In the genomic region with DNA sequence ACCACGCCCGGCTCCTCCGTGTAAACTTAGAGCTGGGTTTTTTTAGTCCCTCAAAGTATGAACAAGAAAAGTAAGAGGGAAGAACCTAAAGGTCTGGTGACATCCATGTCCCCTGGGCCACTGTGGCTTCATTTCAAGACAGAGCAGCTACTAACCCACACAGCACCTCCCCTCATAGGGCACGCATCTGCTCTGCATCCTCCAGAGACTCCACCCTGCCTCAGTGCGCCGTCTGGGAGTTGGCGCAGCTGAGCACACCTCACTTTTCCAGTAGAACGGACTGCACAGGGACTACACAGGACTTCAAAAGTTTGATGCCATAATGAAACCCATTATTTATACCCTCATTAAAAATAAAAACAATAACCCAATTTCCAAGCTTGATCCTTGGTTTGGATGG, we compare ENCODE assay signal across 23 mouse cellular contexts.
DNase-seq lines count a peak whose midpoint lies in the region; ATAC-seq and TF ChIP-seq lines count a peak whose summit lies in the region.
"Had no signal": no experiment of that assay in that cellular context is flagged by ENCODE, and none has a peak within 500 bp of the region (broad histone marks: within the 10 kb centered on the region; RNA-seq: fewer than 3 reads in every experiment).

No protein-coding gene starts in this region.

- WGBS in heart, embryonic 10.5 days, result 94% methylated on average over 8 of the region's 8 CpGs
- WGBS in limb, embryonic 12.5 days, result 88% methylated on average over 8 of the region's 8 CpGs
- 97% methylated on average over 8 of the region's 8 CpGs for WGBS in limb, embryonic 10.5 days
- 86% methylated on average over 8 of the region's 8 CpGs for WGBS in neural tube, embryonic 15.5 days

- TF ChIP-seq EP300 in CH12.LX (IDR thresholded peaks at IDR 0.05; ENCODE audit: low read length), result no peak

- no peak overlapping the region for H3K27ac ChIP-seq in heart, embryonic 10.5 days
- 0 out of 2 replicates have a peak overlapping the region, but pooled peaks have one; percentile 29 for H3K27ac ChIP-seq in limb, embryonic 12.5 days
- no peak overlapping the region for H3K27ac ChIP-seq in limb, embryonic 10.5 days
- no peak overlapping the region for H3K27ac ChIP-seq in CH12.LX (ENCODE audit: insufficient read depth, low read depth)
- H3K27ac ChIP-seq in neural tube, embryonic 15.5 days (replicated peaks), result peak overlapping the region; percentile 56; the same call in 1 of the 2 replicates
- H3K27ac ChIP-seq: embryonic facial prominence, embryonic 15.5 days; gastrocnemius, adult 2 months; heart, embryonic 15.5 days had no signal

- H3K79me2 ChIP-seq in CH12.LX (replicated peaks; ENCODE audit: control insufficient read depth, extremely low read depth, insufficient read depth, poor library complexity, severe bottlenecking), result no peaks in the 10 kb centered on the region

- H3K9ac ChIP-seq in limb, embryonic 12.5 days (replicated peaks), result no peak overlapping the region
- no peak overlapping the region for H3K9ac ChIP-seq in CH12.LX (ENCODE audit: insufficient read depth, low read depth)
- H3K9ac ChIP-seq in neural tube, embryonic 15.5 days (replicated peaks), result no peak overlapping the region
- H3K9ac ChIP-seq: embryonic facial prominence, embryonic 15.5 days; heart, embryonic 15.5 days had no signal

- no peak for TF ChIP-seq POLR2A in CH12.LX (IDR thresholded peaks at IDR 0.05; ENCODE audit: low read depth, low read length)

- H3K27me3 ChIP-seq in heart, embryonic 10.5 days (ENCODE audit: insufficient read depth, poor library complexity, severe bottlenecking), result no peaks in the 10 kb centered on the region
- H3K27me3 ChIP-seq in limb, embryonic 12.5 days, result no peaks in the 10 kb centered on the region
- no peaks in the 10 kb centered on the region for H3K27me3 ChIP-seq in limb, embryonic 10.5 days (ENCODE audit: low read depth, poor library complexity, severe bottlenecking)
- H3K27me3 ChIP-seq in CH12.LX (replicated peaks), result peaks cover 4% of the 10 kb centered on the region
- H3K27me3 ChIP-seq in neural tube, embryonic 15.5 days (replicated peaks), result no peaks in the 10 kb centered on the region
- H3K27me3 ChIP-seq: embryonic facial prominence, embryonic 15.5 days; heart, embryonic 15.5 days; Patski had no signal

- H3K4me1 ChIP-seq in heart, embryonic 10.5 days, result peaks cover 70% of the 10 kb centered on the region
- peaks cover 35% of the 10 kb centered on the region for H3K4me1 ChIP-seq in limb, embryonic 12.5 days (replicated peaks)
- H3K4me1 ChIP-seq in limb, embryonic 10.5 days, result peaks cover 23% of the 10 kb centered on the region
- peaks cover 11 to 30% of the 10 kb centered on the region in 2 experiments for H3K4me1 ChIP-seq in CH12.LX (ENCODE audit: control insufficient read depth in 1 of 2, insufficient read depth in 2 of 2)
- H3K4me1 ChIP-seq in neural tube, embryonic 15.5 days, result peaks cover 19% of the 10 kb centered on the region

- H3K9me3 ChIP-seq in heart, embryonic 10.5 days, result no peaks in the 10 kb centered on the region
- H3K9me3 ChIP-seq in limb, embryonic 12.5 days, result no peaks in the 10 kb centered on the region
- no peaks in the 10 kb centered on the region for H3K9me3 ChIP-seq in limb, embryonic 10.5 days (replicated peaks)
- no peaks in the 10 kb centered on the region for H3K9me3 ChIP-seq in CH12.LX (replicated peaks; ENCODE audit: low read length)
- no peaks in the 10 kb centered on the region for H3K9me3 ChIP-seq in neural tube, embryonic 15.5 days (replicated peaks)
- H3K9me3 ChIP-seq: embryonic facial prominence, embryonic 15.5 days; forebrain, embryonic 10.5 days; heart, embryonic 15.5 days had no signal

- TF ChIP-seq RAD21 in CH12.LX (IDR thresholded peaks at IDR 0.05; ENCODE audit: low read depth, low read length), result no peak

- DNase-seq in heart, adult 11 months, result peak; percentile 82
- DNase-seq in heart, embryonic 10.5 days (ENCODE audit: low spot score), result no peak
- DNase-seq in limb, embryonic 10.5 days (ENCODE audit: low spot score), result no peak
- DNase-seq in CH12.LX (ENCODE audit: extremely low read depth), result no peak
- no peak for DNase-seq in right cerebral cortex, postnatal 25 days
- DNase-seq: adrenal gland, adult 2 months; adrenal gland, postnatal 25 days; cerebellum, adult 18-20 months; cerebellum, adult 9-11 months; cerebellum, postnatal 36 days; gastrocnemius, adult 2 months; gastrocnemius, postnatal 36 days; heart, adult 18-20 months; heart, postnatal 14 days had no signal

- dilution Hi-C loops in CH12.LX (cut with MboI; ENCODE audit: extremely low pct_ligation_motif_present, extremely low pct_unique_long_range_greater_than_20kb, low sequenced_read_pairs), result no loop called here

- ATAC-seq in limb, embryonic 12.5 days (ENCODE audit: insufficient number of reproducible peaks, insufficient read depth, low FRiP score, low TSS enrichment, low read depth), result no peak
- no peak for ATAC-seq in neural tube, embryonic 15.5 days (ENCODE audit: low FRiP score)
- ATAC-seq: forebrain, embryonic 14.5 days; Patski had no signal

- TF ChIP-seq CTCF in CH12.LX (conservative IDR thresholded peaks at IDR 0.05 in 1 of 2, IDR thresholded peaks at IDR 0.05 in 1 of 2; ENCODE audit: low read depth in 2 of 2, low read length in 2 of 2), result no peak

- H3K36me3 ChIP-seq in heart, embryonic 10.5 days, result no peaks in the 10 kb centered on the region
- H3K36me3 ChIP-seq in limb, embryonic 12.5 days, result no peaks in the 10 kb centered on the region
- no peaks in the 10 kb centered on the region for H3K36me3 ChIP-seq in limb, embryonic 10.5 days
- no peaks in the 10 kb centered on the region for H3K36me3 ChIP-seq in CH12.LX (replicated peaks in 1 of 2; ENCODE audit: control insufficient read depth in 1 of 2, insufficient read depth in 1 of 2, low read length in 1 of 2)
- H3K36me3 ChIP-seq in neural tube, embryonic 15.5 days, result no peaks in the 10 kb centered on the region
- H3K36me3 ChIP-seq: embryonic facial prominence, embryonic 15.5 days; forebrain, embryonic 10.5 days; heart, embryonic 15.5 days had no signal

- no peak overlapping the region for H3K4me3 ChIP-seq in heart, embryonic 10.5 days
- no peak overlapping the region for H3K4me3 ChIP-seq in limb, embryonic 12.5 days (replicated peaks)
- no peak overlapping the region for H3K4me3 ChIP-seq in limb, embryonic 10.5 days
- no peak overlapping the region for H3K4me3 ChIP-seq in CH12.LX (replicated peaks in 1 of 3; ENCODE audit: low read depth in 2 of 3, low read length in 2 of 3, poor library complexity in 1 of 3)
- no peak overlapping the region for H3K4me3 ChIP-seq in neural tube, embryonic 15.5 days (replicated peaks)
- H3K4me3 ChIP-seq: embryonic facial prominence, embryonic 15.5 days; erythroblast, embryonic 14.5 days; forebrain, embryonic 10.5 days; gastrocnemius, adult 2 months; heart, embryonic 15.5 days had no signal

- in situ Hi-C loops in CH12.LX (cut with MboI; ENCODE audit: low pct_ligation_motif_present, low pct_unique_long_range_greater_than_20kb, low sequenced_read_pairs), result no loop called here

- no peak overlapping the region for H3K4me2 ChIP-seq in limb, embryonic 12.5 days
- H3K4me2 ChIP-seq in CH12.LX (ENCODE audit: insufficient read depth, low read depth, poor library complexity, severe bottlenecking), result no peak overlapping the region
- H3K4me2 ChIP-seq in neural tube, embryonic 15.5 days, result no peak overlapping the region
- H3K4me2 ChIP-seq: embryonic facial prominence, embryonic 15.5 days; heart, embryonic 11.5 days; heart, embryonic 15.5 days had no signal

TF ChIP-seq in CH12.LX, 34 proteins besides CTCF, POLR2A, EP300 and RAD21:
- TF ChIP-seq BHLHE40 (IDR thresholded peaks at IDR 0.05; ENCODE audit: low read depth, low read length) (0 out of 2 replicates have a peak, but pooled peaks have one; percentile 7), JUN (IDR thresholded peaks at IDR 0.05; ENCODE audit: insufficient read depth, low read depth, low read length) (no peak)
TF ChIP-seq in CH12.LX: peak in this region for 1.

Comparison
In these comparisons a context has a peak if more than half of its experiments do, and no peak if none do; other contexts are left out.
1. H3K27ac ChIP-seq: peak in limb, embryonic 12.5 days (single experiment) and neural tube, embryonic 15.5 days (single experiment); none in heart, embryonic 10.5 days (single experiment), limb, embryonic 10.5 days (single experiment) and CH12.LX (single experiment).